Mouse (Mus musculus) testis, postnatal 14 days (tissue): ENCODE results near the gene Pxk.
A peak's percentile ranks its signal among the peaks of the same experiment; 100 is the strongest.

Experiments
- DNase-seq: peaks from one replicate; pipeline ENCODE4 v3.0.0; 2021; ENCODE audit warnings: low spot score

The Pxk gene

GRCm38 (mm10) chr14:8097978-8098686 is at the start of gene Pxk:
Gene Pxk (plus strand): TSS chr14:8098211.
- DNase-seq, result peak; percentile 92

GRCm38 (mm10) chr14:8049334-8049733 is 48.7 kb upstream of the Pxk start:
- DNase-seq, result no peak

GRCm38 (mm10) chr14:8051869-8052268 is 46.1 kb upstream of the Pxk start:
- DNase-seq, result no peak

DNA sequence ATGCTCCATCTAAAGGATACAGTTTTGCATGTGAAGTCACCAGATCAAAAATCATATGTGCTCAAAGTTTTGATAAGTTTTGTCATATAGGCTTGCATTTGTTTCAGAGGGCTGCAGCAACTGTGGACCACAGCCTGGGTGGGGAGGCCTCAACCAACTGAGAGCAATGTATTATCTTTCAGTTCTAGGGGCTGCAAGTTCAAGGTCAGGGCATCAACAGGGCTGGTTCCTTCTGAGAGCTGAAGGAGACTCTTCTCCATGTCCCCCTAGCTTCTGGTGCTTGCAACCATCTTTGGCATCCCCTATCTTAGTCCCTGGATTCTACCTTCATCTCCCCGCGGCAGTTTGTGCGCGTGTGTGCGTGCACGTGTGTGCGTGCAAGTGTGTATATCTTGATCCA is 45.4 kb upstream of the Pxk start:
- no peak for DNase-seq

DNA sequence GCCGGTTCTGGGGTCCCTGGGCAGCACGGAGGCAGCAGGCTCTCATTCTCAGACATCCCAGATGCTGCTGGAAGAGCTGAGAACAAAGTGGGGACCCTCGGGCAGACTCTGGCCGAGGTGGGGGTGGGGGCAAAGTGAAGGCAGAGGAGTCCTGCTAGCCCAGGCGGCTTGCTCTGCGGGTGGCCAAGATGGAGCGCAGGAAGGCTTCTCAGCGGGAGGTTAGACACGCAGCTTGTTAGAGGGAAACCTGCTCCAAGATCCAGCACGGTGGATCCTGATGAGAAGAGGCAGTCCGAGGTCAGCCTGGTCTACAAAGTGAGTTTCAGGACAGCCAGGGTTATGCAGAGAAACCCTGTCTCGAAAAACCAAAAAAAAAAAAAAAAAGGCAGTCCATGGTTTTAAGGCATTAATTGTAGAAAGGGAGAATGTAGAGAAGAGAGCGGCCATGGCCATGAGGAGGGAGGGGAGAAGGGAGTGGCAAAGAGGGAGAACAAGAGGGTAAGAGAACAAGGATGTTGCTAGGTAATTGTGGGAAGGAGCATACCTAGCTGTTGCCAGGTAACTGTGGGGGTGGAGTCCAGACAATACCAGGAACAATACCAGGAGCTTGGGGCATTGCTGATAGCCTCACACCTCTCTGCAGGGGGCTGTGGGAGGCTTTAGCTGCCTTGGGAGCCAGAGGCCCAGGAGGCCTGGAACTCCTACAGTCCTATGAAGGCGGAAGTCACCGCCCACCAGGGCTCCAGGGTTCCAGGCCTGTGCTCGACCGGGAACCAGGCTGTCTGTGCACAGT is 43.5 kb upstream of the Pxk start:
- peak; percentile 64 for DNase-seq

DNA sequence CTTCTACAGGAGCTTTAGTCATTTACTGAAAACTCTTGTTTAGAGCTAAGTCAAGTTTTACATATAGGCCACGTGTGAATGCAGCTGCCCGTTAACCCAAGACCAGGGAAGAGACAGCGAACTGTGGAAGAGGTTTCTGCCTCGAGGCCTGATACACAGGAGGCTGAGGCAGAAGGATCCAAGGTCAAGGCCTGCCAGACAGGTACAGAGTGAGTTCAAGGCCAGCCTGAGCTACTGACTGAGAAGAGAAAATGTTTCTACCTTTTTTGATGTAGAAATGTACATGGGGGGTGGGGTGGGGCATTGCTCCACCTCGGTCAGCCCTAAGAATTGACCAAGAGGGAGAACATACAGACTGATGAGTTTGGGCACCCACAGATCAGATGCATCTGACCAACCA is 41.9 kb upstream of the Pxk start:
- no peak for DNase-seq

GRCm38 (mm10) chr14:8059938-8060337 is 38.1 kb upstream of the Pxk start:
- no peak for DNase-seq

GRCm38 (mm10) chr14:8062076-8062475 is 35.9 kb upstream of the Pxk start:
- DNase-seq, result no peak

GRCm38 (mm10) chr14:8062537-8063301 is 35.3 kb upstream of the Pxk start:
- no peak for DNase-seq

DNA sequence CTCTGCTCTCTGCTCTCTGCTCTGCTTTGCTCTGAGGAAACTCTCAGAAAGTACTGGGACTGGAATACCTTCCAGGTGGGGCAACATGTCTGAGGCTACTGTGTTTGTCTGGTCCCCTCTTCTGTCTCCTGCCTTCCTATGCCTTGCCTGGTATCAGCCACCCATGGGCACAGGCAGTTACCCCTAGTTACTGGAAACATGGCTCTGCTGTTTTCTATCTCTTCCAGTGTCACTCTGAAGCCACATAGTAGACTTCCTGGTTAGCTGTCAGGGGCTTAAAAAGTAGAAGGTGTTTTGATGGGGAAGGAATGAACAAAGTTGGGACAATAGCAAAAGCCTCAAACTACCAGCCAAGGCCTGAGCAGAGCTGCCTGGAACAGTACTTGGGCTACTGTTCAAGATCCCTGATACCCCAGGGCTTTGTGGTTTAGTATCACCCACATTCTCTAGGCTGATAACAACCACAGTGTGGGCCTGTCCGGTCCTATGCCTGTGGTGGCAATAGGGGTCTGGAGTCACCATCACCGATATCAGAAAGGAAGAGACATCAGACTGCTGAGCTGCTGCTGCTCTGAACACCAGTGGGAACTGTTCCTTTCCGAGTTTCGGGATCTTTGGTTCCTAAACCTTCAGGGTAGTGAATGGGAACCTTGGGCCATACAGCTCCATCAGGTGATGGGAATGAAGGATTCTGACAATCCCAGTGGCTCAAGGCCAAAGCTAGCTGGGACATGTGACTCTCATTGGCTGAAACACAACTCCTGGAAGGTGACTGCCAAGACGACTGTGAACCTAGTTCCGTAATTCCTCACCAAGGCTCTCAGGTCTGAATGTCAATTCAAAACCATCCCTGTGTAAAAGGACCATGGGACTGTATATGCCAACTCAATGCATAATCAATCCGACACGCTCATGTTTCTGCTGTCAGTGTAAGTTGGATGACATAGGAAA is 33.9 kb upstream of the Pxk start:
- DNase-seq, result no peak

DNA sequence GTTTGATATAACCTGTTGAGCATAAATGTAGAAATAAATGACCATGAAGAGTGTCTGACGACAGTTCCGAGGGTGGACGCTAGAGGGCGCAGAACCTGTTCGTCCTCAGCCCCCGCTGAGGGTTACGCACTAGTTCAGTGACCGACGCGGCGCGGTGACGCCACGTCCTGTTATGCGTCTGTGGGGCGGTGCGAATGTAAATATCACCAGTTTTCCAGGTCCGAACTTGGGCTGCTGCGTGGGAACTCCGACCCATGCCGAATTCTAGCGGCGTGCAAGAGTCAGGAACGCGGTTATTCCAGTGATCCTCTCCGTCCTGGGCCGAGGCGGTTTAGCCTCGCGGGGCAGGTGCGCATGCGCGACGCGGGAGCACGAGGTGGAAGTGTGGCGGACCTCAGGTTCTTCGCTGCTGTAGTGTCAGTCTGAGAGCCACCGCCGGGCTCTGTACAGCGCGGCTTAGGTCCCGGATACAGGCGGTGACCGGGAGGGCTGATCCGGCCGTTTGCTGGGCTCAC is 17.8 kb upstream of the Pxk start, which contains the start of gene Rpp14:
Gene Rpp14 (plus strand): TSS at position 203 of the 515 bp plus-strand sequence.
- peak; percentile 92 for DNase-seq

- peak; percentile 26 for DNase-seq
These were observed 17.3 kb upstream of the Pxk start for GRCm38 (mm10) chr14:8080718-8081117.

- DNase-seq, result no peak
These were observed 15.1 kb upstream of the Pxk start for GRCm38 (mm10) chr14:8082949-8083348.

GRCm38 (mm10) chr14:8089016-8089415 is 9.0 kb upstream of the Pxk start:
- no peak for DNase-seq

- no peak for DNase-seq
These were observed 5.4 kb upstream of the Pxk start for GRCm38 (mm10) chr14:8092573-8092972.

DNA sequence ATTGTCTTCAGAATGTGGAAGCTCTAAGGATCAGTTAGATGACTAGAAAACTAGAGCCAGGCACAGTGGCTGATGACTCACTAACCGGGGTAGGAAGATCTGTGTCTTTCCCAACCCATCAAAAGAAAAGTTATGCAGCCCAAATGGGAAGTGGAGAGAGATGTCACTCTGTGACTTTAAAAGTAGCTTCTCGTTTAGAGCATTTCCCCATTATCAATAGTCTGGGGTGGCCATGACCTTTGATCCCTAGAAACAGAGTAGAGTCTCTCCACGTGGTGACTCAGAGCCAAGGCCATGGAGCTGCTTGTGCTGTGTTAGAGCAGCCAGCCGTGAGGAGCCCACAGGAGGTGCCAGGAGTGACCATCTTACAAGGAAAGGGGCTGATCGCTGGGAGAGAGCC is 4.6 kb upstream of the Pxk start:
- DNase-seq, result no peak

- DNase-seq, result peak; percentile 20
These were observed 3.0 kb upstream of the Pxk start for GRCm38 (mm10) chr14:8094931-8095561.

DNA sequence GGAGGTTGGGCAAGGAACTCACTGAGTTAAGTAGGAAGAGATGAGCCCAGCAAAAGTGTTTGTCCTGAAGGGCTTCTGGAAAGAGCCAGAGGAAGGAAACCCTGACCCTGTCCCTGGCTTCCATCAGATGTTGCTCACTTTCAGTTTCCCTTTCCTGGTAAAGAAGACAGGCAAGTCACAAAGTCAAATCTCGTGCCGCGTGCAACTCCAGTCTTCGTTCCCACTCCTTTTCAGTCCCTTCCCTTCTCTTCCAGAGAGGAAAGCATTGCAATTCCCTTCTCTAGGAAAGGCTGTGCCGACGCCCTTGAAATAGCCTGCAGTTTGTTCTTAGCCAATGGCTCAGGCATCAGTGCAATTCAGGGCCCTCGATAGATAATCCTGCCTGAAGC is 2.5 kb upstream of the Pxk start:
- peak; percentile 13 for DNase-seq

DNA sequence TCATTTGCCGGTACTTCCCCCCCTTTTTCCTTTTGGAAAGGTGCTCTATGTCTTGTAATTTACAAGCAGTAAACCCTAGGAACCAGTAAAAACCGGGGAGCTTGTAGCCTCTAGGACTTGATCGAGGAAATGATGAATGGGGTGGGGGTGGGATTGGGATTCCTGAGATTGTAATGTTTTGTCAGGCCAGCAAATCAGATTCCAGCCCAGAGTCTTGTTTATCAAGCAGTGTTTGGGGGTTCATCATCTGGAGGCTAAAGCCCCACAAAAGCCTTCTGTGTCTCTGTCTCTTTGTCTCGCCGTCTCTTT is 630 bp downstream of the Pxk start:
- no peak for DNase-seq

- DNase-seq, result no peak
These were observed 1.6 kb downstream of the Pxk start for GRCm38 (mm10) chr14:8099561-8100021.

GRCm38 (mm10) chr14:8101886-8102285 is 3.9 kb downstream of the Pxk start:
- DNase-seq, result no peak
